Mouse (Mus musculus): ENCODE measurements around the gene S100z. TPM values are rescaled to one million over a fixed set of nuclear protein-coding genes. Genes with fewer than 3 reads are reported as not detected.

S100z gene
- not detected in 2 replicates for polyA plus RNA-seq (2012; rRNA removed)

- Histone ChIP-seq H3K27ac (ENCODE audit: control insufficient read depth, insufficient read depth, low read length) (no peak within 1 kb of the TSS), H3K36me3 (ENCODE audit: control insufficient read depth, insufficient read depth, low read length) (no peaks in the 10 kb centered on the region), H3K27me3 (ENCODE audit: control insufficient read depth, insufficient read depth, low read length) (no peaks in the 10 kb centered on the region), H3K4me1 (replicated peaks; ENCODE audit: control insufficient read depth, insufficient read depth, low read length) (no peaks in the 10 kb centered on the region), H3K4me3 (ENCODE audit: control insufficient read depth, insufficient read depth, low read length) (no peak within 1 kb of the TSS)
- TF ChIP-seq POLR2A (IDR thresholded peaks at IDR 0.05; ENCODE audit: control insufficient read depth, extremely low read depth, insufficient read depth, low read length, poor library complexity), result no peak
- TF ChIP-seq CTCF (IDR thresholded peaks at IDR 0.05; ENCODE audit: borderline replicate concordance, control insufficient read depth, extremely low read depth, insufficient read depth, low read length, poor library complexity), result no peak
- no peak for DNase-seq
- WGBS, result 91% methylated on average over 21 of the region's 21 CpGs
Observed at GRCm38 (mm10) chr13:95478671-95479413, at the start of gene S100z. Gene S100z (minus strand): TSS chr13:95478721.

- WGBS, result 2% methylated on average over 54 of the region's 54 CpGs
- Histone ChIP-seq H3K4me1 (replicated peaks; ENCODE audit: control insufficient read depth, insufficient read depth, low read length) (peaks cover 12% of the 10 kb centered on the region), H3K4me3 (ENCODE audit: control insufficient read depth, insufficient read depth, low read length) (peak within 1 kb of the TSS; percentile 27), H3K27me3 (ENCODE audit: control insufficient read depth, insufficient read depth, low read length) (peaks cover 6% of the 10 kb centered on the region; the same call in 1 of the 2 replicates), H3K36me3 (ENCODE audit: control insufficient read depth, insufficient read depth, low read length) (no peaks in the 10 kb centered on the region), H3K27ac (ENCODE audit: control insufficient read depth, insufficient read depth, low read length) (no peak within 1 kb of the TSS)
- DNase-seq, result peak; percentile 33
- TF ChIP-seq POLR2A (IDR thresholded peaks at IDR 0.05; ENCODE audit: control insufficient read depth, extremely low read depth, insufficient read depth, low read length, poor library complexity) (no peak), CTCF (IDR thresholded peaks at IDR 0.05; ENCODE audit: borderline replicate concordance, control insufficient read depth, extremely low read depth, insufficient read depth, low read length, poor library complexity) (no peak)
Observed at GRCm38 (mm10) chr13:95524674-95525491, 46.4 kb upstream of the S100z start, which contains the start of gene F2rl1. Gene F2rl1 (minus strand): TSS chr13:95525227.

DNA sequence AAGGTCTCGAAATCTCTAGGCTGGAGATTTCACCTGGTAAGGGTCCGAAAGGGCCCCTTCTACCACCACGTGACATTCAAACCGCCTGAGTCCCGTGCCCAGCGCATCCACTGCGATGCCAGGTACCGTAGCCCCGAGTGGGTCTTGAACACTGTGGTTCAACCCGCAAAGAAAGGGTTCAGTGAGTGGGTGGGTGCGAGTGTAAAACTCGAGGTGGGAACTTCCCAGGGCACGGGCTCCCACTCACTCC lies 45.8 kb upstream of the S100z start:
- WGBS, result under 1% methylated on average over 13 of the region's 13 CpGs
- no peak for DNase-seq
- no peak overlapping the region for H3K27ac ChIP-seq (ENCODE audit: control insufficient read depth, insufficient read depth, low read length)
- TF ChIP-seq CTCF (IDR thresholded peaks at IDR 0.05; ENCODE audit: borderline replicate concordance, control insufficient read depth, extremely low read depth, insufficient read depth, low read length, poor library complexity), result no peak
- no peak for TF ChIP-seq POLR2A (IDR thresholded peaks at IDR 0.05; ENCODE audit: control insufficient read depth, extremely low read depth, insufficient read depth, low read length, poor library complexity)
- peak overlapping the region; percentile 27 for H3K4me3 ChIP-seq (ENCODE audit: control insufficient read depth, insufficient read depth, low read length)
- no peaks in the 10 kb centered on the region for H3K36me3 ChIP-seq (ENCODE audit: control insufficient read depth, insufficient read depth, low read length)
- peaks cover 12% of the 10 kb centered on the region for H3K4me1 ChIP-seq (replicated peaks; ENCODE audit: control insufficient read depth, insufficient read depth, low read length)
- H3K27me3 ChIP-seq (ENCODE audit: control insufficient read depth, insufficient read depth, low read length), result peaks cover 6% of the 10 kb centered on the region; the same call in 1 of the 2 replicates

- WGBS, result 16% methylated on average over 29 of the region's 29 CpGs
- TF ChIP-seq CTCF (IDR thresholded peaks at IDR 0.05; ENCODE audit: borderline replicate concordance, control insufficient read depth, extremely low read depth, insufficient read depth, low read length, poor library complexity) (no peak), POLR2A (IDR thresholded peaks at IDR 0.05; ENCODE audit: control insufficient read depth, extremely low read depth, insufficient read depth, low read length, poor library complexity) (peak; percentile 20; the same call in 1 of the 2 replicates)
Observed at GRCm38 (mm10) chr13:95523659-95524423, 45.3 kb upstream of the S100z start.

GRCm38 (mm10) chr13:95522176-95522575 lies 43.7 kb upstream of the S100z start:
- peaks cover 12% of the 10 kb centered on the region for H3K4me1 ChIP-seq (replicated peaks; ENCODE audit: control insufficient read depth, insufficient read depth, low read length)
- no peaks in the 10 kb centered on the region for H3K36me3 ChIP-seq (ENCODE audit: control insufficient read depth, insufficient read depth, low read length)
- DNase-seq, result no peak
- H3K27me3 ChIP-seq (ENCODE audit: control insufficient read depth, insufficient read depth, low read length), result peaks cover 6% of the 10 kb centered on the region; the same call in 1 of the 2 replicates
- 92% methylated on average over 10 of the region's 10 CpGs for WGBS
- H3K4me3 ChIP-seq (ENCODE audit: control insufficient read depth, insufficient read depth, low read length), result no peak overlapping the region
- TF ChIP-seq POLR2A (IDR thresholded peaks at IDR 0.05; ENCODE audit: control insufficient read depth, extremely low read depth, insufficient read depth, low read length, poor library complexity) (no peak), CTCF (IDR thresholded peaks at IDR 0.05; ENCODE audit: borderline replicate concordance, control insufficient read depth, extremely low read depth, insufficient read depth, low read length, poor library complexity) (no peak)
- no peak overlapping the region for H3K27ac ChIP-seq (ENCODE audit: control insufficient read depth, insufficient read depth, low read length)

More at GRCm38 (mm10) chr13:95523659-95524423, 45.3 kb upstream of the S100z start:
- Histone ChIP-seq H3K36me3 (ENCODE audit: control insufficient read depth, insufficient read depth, low read length) (no peaks in the 10 kb centered on the region), H3K27me3 (ENCODE audit: control insufficient read depth, insufficient read depth, low read length) (peaks cover 6% of the 10 kb centered on the region; the same call in 1 of the 2 replicates), H3K27ac (ENCODE audit: control insufficient read depth, insufficient read depth, low read length) (no peak overlapping the region), H3K4me3 (ENCODE audit: control insufficient read depth, insufficient read depth, low read length) (peak overlapping the region; percentile 27), H3K4me1 (replicated peaks; ENCODE audit: control insufficient read depth, insufficient read depth, low read length) (peaks cover 12% of the 10 kb centered on the region)
- no peak for DNase-seq

DNA sequence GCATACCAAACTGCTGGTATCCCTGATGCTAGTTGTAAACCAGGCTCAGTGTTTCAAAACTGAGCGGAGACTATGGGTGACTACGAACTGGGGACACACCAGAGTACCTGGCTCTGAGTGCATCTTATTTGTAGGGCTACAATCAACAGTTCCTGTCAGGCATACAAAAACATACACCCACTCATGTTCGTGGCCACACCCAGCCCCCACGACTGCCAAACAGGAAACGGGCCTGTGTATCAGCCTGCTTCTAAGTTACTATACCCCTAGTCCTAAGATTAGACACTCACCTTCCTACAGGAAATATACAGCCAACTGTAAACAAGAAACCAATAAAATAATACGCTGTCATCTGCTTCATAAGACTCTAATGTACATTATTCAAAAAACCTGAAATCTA lies 42.5 kb upstream of the S100z start:
- H3K4me3 ChIP-seq (ENCODE audit: control insufficient read depth, insufficient read depth, low read length), result no peak overlapping the region
- DNase-seq, result no peak
- H3K27me3 ChIP-seq (ENCODE audit: control insufficient read depth, insufficient read depth, low read length), result peaks cover 4% of the 10 kb centered on the region; the same call in 1 of the 2 replicates
- WGBS, result 65% methylated on average over 6 of the region's 6 CpGs
- H3K4me1 ChIP-seq (replicated peaks; ENCODE audit: control insufficient read depth, insufficient read depth, low read length), result peaks cover 12% of the 10 kb centered on the region
- no peaks in the 10 kb centered on the region for H3K36me3 ChIP-seq (ENCODE audit: control insufficient read depth, insufficient read depth, low read length)
- TF ChIP-seq CTCF (IDR thresholded peaks at IDR 0.05; ENCODE audit: borderline replicate concordance, control insufficient read depth, extremely low read depth, insufficient read depth, low read length, poor library complexity) (no peak), POLR2A (IDR thresholded peaks at IDR 0.05; ENCODE audit: control insufficient read depth, extremely low read depth, insufficient read depth, low read length, poor library complexity) (no peak)
- no peak overlapping the region for H3K27ac ChIP-seq (ENCODE audit: control insufficient read depth, insufficient read depth, low read length)
